Mouse (Mus musculus): ENCODE data around the gene Kalrn. TPM values are rescaled to one million over a fixed set of nuclear protein-coding genes. Genes with fewer than 3 reads are reported as not detected.

Kalrn gene
- polyA plus RNA-seq, 1 experiment from 2014 or later = 43.9 TPM

DNA sequence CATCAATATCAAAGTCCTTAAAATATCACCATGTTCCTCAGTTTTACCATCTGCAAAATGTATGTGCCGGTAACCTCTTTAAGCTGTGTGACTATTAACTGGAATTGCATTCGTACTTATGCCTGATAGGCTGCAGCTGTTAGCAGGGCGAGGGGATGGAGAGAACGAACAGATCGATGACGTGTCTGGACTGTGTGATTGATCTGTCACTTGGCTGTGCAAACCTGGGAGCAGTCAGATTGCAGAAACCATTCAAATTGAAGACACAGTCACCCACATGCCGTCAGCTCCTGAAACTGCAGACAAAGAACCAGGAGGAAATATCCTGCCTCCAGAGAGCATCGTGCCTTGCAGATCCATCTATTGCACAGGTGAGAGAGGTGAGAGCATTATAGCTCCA is 166.3 kb downstream of the Kalrn start:
- Histone ChIP-seq H3K4me1 (replicated peaks; ENCODE audit: control insufficient read depth, insufficient read depth, low read length) (no peaks in the 10 kb centered on the region), H3K36me3 (ENCODE audit: control insufficient read depth, insufficient read depth) (no peaks in the 10 kb centered on the region), H3K27me3 (replicated peaks; ENCODE audit: control insufficient read depth, insufficient read depth, low read length) (no peaks in the 10 kb centered on the region), H3K27ac (ENCODE audit: low read length) (no peak overlapping the region), H3K9ac (replicated peaks; ENCODE audit: low read depth, low read length) (no peak overlapping the region), H3K9me3 (ENCODE audit: control insufficient read depth, low read length) (no peaks in the 10 kb centered on the region), H3K4me3 (replicated peaks; ENCODE audit: low read length) (no peak overlapping the region), H3K4me2 (ENCODE audit: low read length) (no peak overlapping the region)
- 84% methylated on average over 8 of the region's 8 CpGs for WGBS
- no peak for ATAC-seq

DNA sequence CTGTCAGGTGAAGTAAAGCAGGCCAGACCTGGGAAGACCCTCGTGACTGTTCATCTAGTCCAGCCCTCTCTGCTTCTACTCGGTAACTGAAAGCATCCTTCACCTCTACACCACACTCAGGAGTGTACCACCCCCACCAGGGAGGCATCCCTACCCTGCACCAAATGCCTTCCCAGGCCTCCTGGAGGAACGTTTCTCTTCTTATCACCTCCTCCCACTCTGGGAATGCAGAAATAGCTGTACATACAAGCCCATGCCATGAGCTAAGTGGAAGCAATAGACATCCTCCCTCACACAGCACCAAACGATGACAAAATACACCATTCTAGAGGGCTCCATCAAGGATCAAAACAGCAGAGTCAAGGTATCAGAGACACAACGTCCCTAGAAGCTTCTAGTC is 168.2 kb downstream of the Kalrn start:
- Histone ChIP-seq H3K9ac (replicated peaks; ENCODE audit: low read depth, low read length) (no peak overlapping the region), H3K4me3 (replicated peaks; ENCODE audit: low read length) (no peak overlapping the region), H3K4me2 (ENCODE audit: low read length) (no peak overlapping the region), H3K27me3 (replicated peaks; ENCODE audit: control insufficient read depth, insufficient read depth, low read length) (no peaks in the 10 kb centered on the region), H3K36me3 (ENCODE audit: control insufficient read depth, insufficient read depth) (no peaks in the 10 kb centered on the region), H3K27ac (ENCODE audit: low read length) (no peak overlapping the region), H3K9me3 (ENCODE audit: control insufficient read depth, low read length) (no peaks in the 10 kb centered on the region), H3K4me1 (replicated peaks; ENCODE audit: control insufficient read depth, insufficient read depth, low read length) (peaks cover 6% of the 10 kb centered on the region; the same call in 1 of the 2 replicates)
- no peak for ATAC-seq
- WGBS = 77% methylated on average over 5 of the region's 5 CpGs

DNA sequence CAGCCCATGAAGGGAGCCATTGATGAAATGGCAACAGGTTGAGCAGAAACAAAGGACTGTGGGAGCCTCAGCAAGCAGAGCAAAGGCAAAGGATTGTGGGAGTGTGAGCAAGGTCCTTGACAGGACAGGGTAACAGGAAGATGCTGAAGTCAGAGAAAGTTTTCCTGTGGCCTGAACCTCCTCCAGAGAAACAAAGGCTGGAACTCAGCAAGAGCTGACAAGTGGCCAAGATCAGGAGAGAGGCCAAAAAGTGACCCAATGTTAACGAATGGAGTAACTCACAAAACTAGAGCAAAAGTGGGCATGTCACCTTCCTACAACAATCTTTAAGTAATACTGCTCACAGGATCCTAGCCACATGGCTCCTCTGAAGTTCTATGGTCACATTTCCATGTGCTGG is 172.1 kb downstream of the Kalrn start:
- Histone ChIP-seq H3K9ac (replicated peaks; ENCODE audit: low read depth, low read length) (no peak overlapping the region), H3K27ac (ENCODE audit: low read length) (no peak overlapping the region), H3K36me3 (ENCODE audit: control insufficient read depth, insufficient read depth) (no peaks in the 10 kb centered on the region), H3K27me3 (replicated peaks; ENCODE audit: control insufficient read depth, insufficient read depth, low read length) (no peaks in the 10 kb centered on the region), H3K4me2 (ENCODE audit: low read length) (no peak overlapping the region), H3K9me3 (ENCODE audit: control insufficient read depth, low read length) (no peaks in the 10 kb centered on the region), H3K4me3 (replicated peaks; ENCODE audit: low read length) (no peak overlapping the region), H3K4me1 (replicated peaks; ENCODE audit: control insufficient read depth, insufficient read depth, low read length) (peaks cover 13% of the 10 kb centered on the region; the same call in 1 of the 2 replicates)
- WGBS = 60% methylated on average over 1 of the region's 1 CpGs
- ATAC-seq = no peak

DNA sequence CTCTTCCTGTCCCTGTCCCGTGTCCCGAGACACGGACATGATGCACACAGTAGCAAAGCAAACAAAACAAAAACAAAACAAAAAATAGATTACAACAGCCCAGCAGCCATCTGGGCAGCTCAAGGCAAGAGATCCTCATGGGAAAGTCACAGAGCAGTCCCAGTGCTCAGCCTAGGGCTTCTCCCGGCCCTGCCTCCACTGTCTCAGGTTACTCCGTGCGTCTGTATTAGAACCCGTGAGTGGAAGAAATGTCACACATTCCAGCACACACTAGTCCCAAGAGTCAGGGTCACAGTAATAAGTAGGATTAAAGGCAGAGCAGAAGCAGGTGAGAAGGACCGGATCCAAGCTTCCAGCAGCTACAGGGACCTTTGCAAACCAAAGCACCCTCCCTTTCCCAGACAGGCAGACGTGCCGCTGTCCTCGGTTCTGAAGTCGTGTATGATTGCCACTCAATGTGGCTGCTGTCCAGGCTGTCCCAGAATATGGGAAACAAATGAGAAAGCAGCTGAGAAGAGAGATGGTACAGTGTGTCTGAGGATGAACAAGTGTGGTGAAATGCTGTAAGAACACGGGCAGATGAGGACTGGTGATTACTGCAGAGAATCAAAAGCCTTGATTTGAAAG is 173.1 kb downstream of the Kalrn start:
- Histone ChIP-seq H3K27ac (ENCODE audit: low read length) (no peak overlapping the region), H3K9me3 (ENCODE audit: control insufficient read depth, low read length) (no peaks in the 10 kb centered on the region), H3K4me3 (replicated peaks; ENCODE audit: low read length) (no peak overlapping the region), H3K36me3 (ENCODE audit: control insufficient read depth, insufficient read depth) (no peaks in the 10 kb centered on the region), H3K27me3 (replicated peaks; ENCODE audit: control insufficient read depth, insufficient read depth, low read length) (no peaks in the 10 kb centered on the region), H3K4me2 (ENCODE audit: low read length) (no peak overlapping the region), H3K4me1 (replicated peaks; ENCODE audit: control insufficient read depth, insufficient read depth, low read length) (peaks cover 20% of the 10 kb centered on the region), H3K9ac (replicated peaks; ENCODE audit: low read depth, low read length) (no peak overlapping the region)
- no peak for ATAC-seq
- WGBS = 47% methylated on average over 13 of the region's 13 CpGs

DNA sequence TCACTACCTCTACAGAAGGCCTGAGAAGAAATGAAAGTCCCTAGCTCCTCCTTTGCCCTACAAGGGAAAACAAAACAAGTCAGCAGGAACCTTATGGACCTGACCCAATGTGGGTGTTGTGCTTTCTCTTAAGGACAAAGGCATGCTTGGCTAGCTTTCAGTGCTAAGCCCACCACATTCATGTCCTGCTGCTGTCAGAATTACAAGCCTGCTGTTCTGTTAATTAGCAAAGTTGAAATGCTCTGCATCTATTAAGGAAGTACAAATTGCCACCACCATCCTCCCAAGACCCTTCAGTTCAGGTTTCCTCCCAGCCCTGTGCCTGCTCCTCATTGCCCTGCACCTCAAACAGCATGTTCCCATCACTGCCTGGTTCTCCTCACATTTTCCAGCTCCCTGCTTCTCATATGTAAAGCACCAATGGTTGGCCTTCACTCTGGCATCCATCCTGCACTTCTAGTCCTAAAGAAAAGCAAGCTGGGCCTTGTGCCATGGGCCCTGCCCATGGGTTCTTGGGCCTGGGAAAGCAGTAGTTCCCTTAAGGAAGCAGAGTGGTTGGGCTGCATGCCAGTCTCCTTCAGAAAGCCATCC is 178.0 kb downstream of the Kalrn start:
- no peak overlapping the region for H3K4me3 ChIP-seq (replicated peaks; ENCODE audit: low read length)
- H3K9me3 ChIP-seq (ENCODE audit: control insufficient read depth, low read length) = no peaks in the 10 kb centered on the region
- peak overlapping the region; percentile 60 for H3K27ac ChIP-seq (ENCODE audit: low read length)
- no peaks in the 10 kb centered on the region for H3K36me3 ChIP-seq (ENCODE audit: control insufficient read depth, insufficient read depth)
- no peak overlapping the region for H3K9ac ChIP-seq (replicated peaks; ENCODE audit: low read depth, low read length)
- ATAC-seq = peak; percentile 86
- H3K4me1 ChIP-seq (replicated peaks; ENCODE audit: control insufficient read depth, insufficient read depth, low read length) = peaks cover 24% of the 10 kb centered on the region
- H3K27me3 ChIP-seq (replicated peaks; ENCODE audit: control insufficient read depth, insufficient read depth, low read length) = no peaks in the 10 kb centered on the region
- H3K4me2 ChIP-seq (ENCODE audit: low read length) = no peak overlapping the region

DNA sequence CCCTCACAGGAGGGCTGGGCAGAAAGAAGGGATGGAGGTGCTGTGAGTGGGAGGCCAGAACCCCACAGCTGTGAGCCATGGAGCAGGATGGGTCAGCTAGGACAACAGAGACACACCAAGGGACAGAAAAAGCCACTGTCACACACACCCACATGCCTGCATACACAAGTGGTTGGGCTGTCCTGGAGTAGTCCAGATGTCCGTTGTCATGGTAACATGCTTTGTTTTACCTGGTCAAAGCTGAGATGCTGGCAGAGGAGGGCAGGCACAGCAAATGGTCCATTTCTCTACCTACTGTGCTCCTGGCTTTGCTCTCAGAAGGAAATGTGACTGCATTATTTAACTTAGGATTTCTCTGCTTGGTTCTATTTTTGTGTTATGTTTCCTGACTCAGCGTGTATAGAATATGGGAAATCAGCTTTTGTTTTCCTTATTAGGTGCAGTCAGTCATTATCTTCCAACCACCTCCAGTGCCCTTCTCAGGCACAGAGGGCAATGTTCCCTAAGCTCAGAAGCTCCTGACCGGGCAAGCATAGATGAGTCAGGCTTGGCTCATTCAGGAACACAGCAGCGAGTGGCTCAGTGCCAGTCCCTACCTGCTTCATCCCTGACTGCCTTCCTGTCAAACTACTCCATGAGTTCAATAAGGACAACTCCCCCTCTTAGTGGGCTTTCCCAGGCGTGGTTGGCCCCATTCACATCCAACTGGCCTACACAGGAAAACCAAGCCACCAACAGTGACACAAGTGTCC is 183.6 kb downstream of the Kalrn start:
- H3K9ac ChIP-seq (replicated peaks; ENCODE audit: low read depth, low read length) = no peak overlapping the region
- WGBS = 61% methylated on average over 5 of the region's 5 CpGs
- H3K4me3 ChIP-seq (replicated peaks; ENCODE audit: low read length) = no peak overlapping the region
- no peak overlapping the region for H3K27ac ChIP-seq (ENCODE audit: low read length)
- no peaks in the 10 kb centered on the region for H3K27me3 ChIP-seq (replicated peaks; ENCODE audit: control insufficient read depth, insufficient read depth, low read length)
- H3K36me3 ChIP-seq (ENCODE audit: control insufficient read depth, insufficient read depth) = no peaks in the 10 kb centered on the region
- no peaks in the 10 kb centered on the region for H3K9me3 ChIP-seq (ENCODE audit: control insufficient read depth, low read length)
- 0 out of 2 replicates have a peak, but pooled peaks have one; percentile 9 for ATAC-seq
- H3K4me1 ChIP-seq (replicated peaks; ENCODE audit: control insufficient read depth, insufficient read depth, low read length) = peaks cover 2% of the 10 kb centered on the region; the same call in 1 of the 2 replicates
- no peak overlapping the region for H3K4me2 ChIP-seq (ENCODE audit: low read length)

DNA sequence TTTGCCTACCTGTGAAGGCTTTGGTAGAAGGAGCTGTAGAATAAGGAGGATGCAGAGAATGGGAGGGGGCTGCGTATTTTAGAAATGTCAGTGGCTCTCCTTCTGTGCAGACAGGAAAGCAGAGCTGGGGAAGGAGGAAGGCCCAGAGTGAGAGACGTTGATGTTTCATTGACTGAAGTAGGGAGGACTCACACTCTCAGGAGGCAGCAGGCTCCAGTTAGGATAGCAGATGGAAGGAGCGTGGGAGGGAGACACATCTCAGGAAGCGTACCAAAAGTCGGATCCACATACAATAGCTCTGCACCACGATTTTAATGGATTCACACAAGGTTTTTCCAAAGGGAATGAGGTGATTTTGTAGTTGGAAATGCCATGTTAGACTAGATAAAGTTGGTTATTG is 184.5 kb downstream of the Kalrn start:
- no peak overlapping the region for H3K4me3 ChIP-seq (replicated peaks; ENCODE audit: low read length)
- 87% methylated on average over 6 of the region's 6 CpGs for WGBS
- H3K9me3 ChIP-seq (ENCODE audit: control insufficient read depth, low read length) = no peaks in the 10 kb centered on the region
- no peak overlapping the region for H3K27ac ChIP-seq (ENCODE audit: low read length)
- no peak overlapping the region for H3K4me2 ChIP-seq (ENCODE audit: low read length)
- H3K36me3 ChIP-seq (ENCODE audit: control insufficient read depth, insufficient read depth) = no peaks in the 10 kb centered on the region
- no peaks in the 10 kb centered on the region for H3K4me1 ChIP-seq (replicated peaks; ENCODE audit: control insufficient read depth, insufficient read depth, low read length)
- no peak overlapping the region for H3K9ac ChIP-seq (replicated peaks; ENCODE audit: low read depth, low read length)
- no peak for ATAC-seq
- no peaks in the 10 kb centered on the region for H3K27me3 ChIP-seq (replicated peaks; ENCODE audit: control insufficient read depth, insufficient read depth, low read length)

DNA sequence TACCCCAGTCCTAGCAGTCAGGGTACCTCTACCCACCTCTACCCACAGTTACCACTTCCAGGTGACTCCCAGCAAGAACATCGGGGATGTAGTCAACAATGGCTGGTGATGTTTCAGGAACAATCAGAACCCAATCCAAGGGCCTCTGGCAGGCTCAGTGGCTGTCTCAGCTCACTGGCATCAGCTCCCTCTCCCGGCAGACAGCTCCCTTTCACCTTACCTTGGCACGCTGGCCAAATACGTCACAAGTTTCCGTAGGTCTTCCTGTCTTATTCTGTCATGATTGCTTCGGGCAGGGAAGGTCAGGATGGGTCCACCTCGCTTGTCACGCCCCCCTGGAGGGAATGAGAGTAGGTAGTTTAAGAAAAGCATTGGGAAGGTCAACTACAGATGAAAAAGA is 188.3 kb downstream of the Kalrn start:
- no peak overlapping the region for H3K4me3 ChIP-seq (replicated peaks; ENCODE audit: low read length)
- no peak overlapping the region for H3K4me2 ChIP-seq (ENCODE audit: low read length)
- no peak for ATAC-seq
- peaks cover 8% of the 10 kb centered on the region for H3K4me1 ChIP-seq (replicated peaks; ENCODE audit: control insufficient read depth, insufficient read depth, low read length)
- H3K27ac ChIP-seq (ENCODE audit: low read length) = no peak overlapping the region
- no peaks in the 10 kb centered on the region for H3K27me3 ChIP-seq (replicated peaks; ENCODE audit: control insufficient read depth, insufficient read depth, low read length)
- WGBS = 92% methylated on average over 8 of the region's 8 CpGs
- no peaks in the 10 kb centered on the region for H3K9me3 ChIP-seq (ENCODE audit: control insufficient read depth, low read length)
- no peaks in the 10 kb centered on the region for H3K36me3 ChIP-seq (ENCODE audit: control insufficient read depth, insufficient read depth)
- no peak overlapping the region for H3K9ac ChIP-seq (replicated peaks; ENCODE audit: low read depth, low read length)

DNA sequence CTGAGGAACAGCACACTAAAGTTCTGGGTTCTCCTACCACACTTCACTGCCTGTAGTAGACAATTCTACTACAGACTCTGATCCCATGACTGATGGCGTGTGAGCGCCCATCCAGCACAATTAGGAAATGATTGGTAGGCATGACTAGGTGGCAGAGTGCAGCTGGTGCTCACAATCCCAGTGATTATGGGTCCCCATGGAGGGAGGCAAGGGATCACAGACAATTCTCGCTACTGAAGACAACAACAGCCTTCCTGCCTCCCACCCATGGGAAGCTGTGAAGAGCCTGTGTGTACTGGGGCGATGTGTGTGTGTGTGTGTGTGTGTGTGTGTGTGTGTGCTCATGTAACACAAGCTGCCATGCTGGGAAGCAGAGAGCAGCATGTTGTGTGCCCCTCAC is 190.3 kb downstream of the Kalrn start:
- no peaks in the 10 kb centered on the region for H3K27me3 ChIP-seq (replicated peaks; ENCODE audit: control insufficient read depth, insufficient read depth, low read length)
- peaks cover 8% of the 10 kb centered on the region for H3K4me1 ChIP-seq (replicated peaks; ENCODE audit: control insufficient read depth, insufficient read depth, low read length)
- no peak overlapping the region for H3K4me2 ChIP-seq (ENCODE audit: low read length)
- no peak overlapping the region for H3K27ac ChIP-seq (ENCODE audit: low read length)
- WGBS = 61% methylated on average over 4 of the region's 4 CpGs
- no peaks in the 10 kb centered on the region for H3K9me3 ChIP-seq (ENCODE audit: control insufficient read depth, low read length)
- no peaks in the 10 kb centered on the region for H3K36me3 ChIP-seq (ENCODE audit: control insufficient read depth, insufficient read depth)
- no peak overlapping the region for H3K9ac ChIP-seq (replicated peaks; ENCODE audit: low read depth, low read length)
- peak; percentile 26 for ATAC-seq
- H3K4me3 ChIP-seq (replicated peaks; ENCODE audit: low read length) = no peak overlapping the region
